10 mouse cellular contexts compared by ENCODE assay signal in genomic region chr8:110002953-110003352, GRCm38 (mm10). TPM values are rescaled to one million over a fixed set of nuclear protein-coding genes. Genes with fewer than 3 reads are reported as not detected.
DNase-seq lines count a peak whose midpoint lies in the region; ATAC-seq and TF ChIP-seq lines count a peak whose summit lies in the region.
"Had no signal": no experiment of that assay in that cellular context is flagged by ENCODE, and none has a peak within 500 bp of the region (broad histone marks: within the 10 kb centered on the region; RNA-seq: fewer than 3 reads in every experiment).

No protein-coding gene starts in this region.

- H3K36me3 ChIP-seq in neural tube, embryonic 15.5 days: no peaks in the 10 kb centered on the region
- H3K36me3 ChIP-seq in embryonic facial prominence, embryonic 10.5 days (replicated peaks): no peaks in the 10 kb centered on the region

- TF ChIP-seq POLR2A in cerebellum, adult 2 months (IDR thresholded peaks at IDR 0.05; ENCODE audit: borderline replicate concordance, insufficient read depth, low read length): no peak

- no peak overlapping the region for H3K4me3 ChIP-seq in neural tube, embryonic 15.5 days (replicated peaks)
- no peak overlapping the region for H3K4me3 ChIP-seq in embryonic facial prominence, embryonic 10.5 days
- H3K4me3 ChIP-seq in cerebellum, adult 2 months (replicated peaks; ENCODE audit: insufficient read depth, low read depth, low read length): no peak overlapping the region
- H3K4me3 ChIP-seq: myocyte had no signal

- no peak for ATAC-seq in neural tube, embryonic 15.5 days (ENCODE audit: low FRiP score)

- H3K4me2 ChIP-seq in neural tube, embryonic 15.5 days: no peak overlapping the region

- no peak overlapping the region for H3K9ac ChIP-seq in neural tube, embryonic 15.5 days (replicated peaks)

- H3K9me3 ChIP-seq in neural tube, embryonic 15.5 days (replicated peaks): no peaks in the 10 kb centered on the region
- no peaks in the 10 kb centered on the region for H3K9me3 ChIP-seq in embryonic facial prominence, embryonic 10.5 days

- peak; percentile 40 to 43 for DNase-seq in adrenal gland, adult 18-20 months (ENCODE audit: low spot score in 2 of 2)
- no peak for DNase-seq in adrenal gland, adult 8-10 months
- DNase-seq in neural tube, embryonic 10.5 days (ENCODE audit: extremely low spot score, low spot score): peak; percentile 33
- peak; percentile 48 for DNase-seq in embryonic facial prominence, embryonic 10.5 days (ENCODE audit: low spot score)
- DNase-seq in spleen, postnatal 4 days (ENCODE audit: low spot score in 2 of 2): peak; percentile 30 to 69
- no peak for DNase-seq in left cerebral cortex, adult 11 months (ENCODE audit: low spot score)
- no peak for DNase-seq in cerebellum, adult 2 months

- TF ChIP-seq CTCF in cerebellum, adult 2 months (IDR thresholded peaks at IDR 0.05; ENCODE audit: borderline replicate concordance, insufficient read depth, low read depth, low read length): no peak

- 38% methylated on average over 9 of the region's 9 CpGs for WGBS in neural tube, embryonic 15.5 days
- 38% methylated on average over 9 of the region's 9 CpGs for WGBS in embryonic facial prominence, embryonic 10.5 days
- 43% methylated on average over 9 of the region's 9 CpGs for WGBS in cerebellum, adult 2 months

- no peak overlapping the region for H3K27ac ChIP-seq in neural tube, embryonic 15.5 days (replicated peaks)
- no peak overlapping the region for H3K27ac ChIP-seq in embryonic facial prominence, embryonic 10.5 days (replicated peaks)
- no peak overlapping the region for H3K27ac ChIP-seq in cerebellum, adult 2 months (ENCODE audit: insufficient read depth, low read length)

- H3K27me3 ChIP-seq in neural tube, embryonic 15.5 days (replicated peaks): no peaks in the 10 kb centered on the region
- no peaks in the 10 kb centered on the region for H3K27me3 ChIP-seq in embryonic facial prominence, embryonic 10.5 days (replicated peaks; ENCODE audit: low read depth, poor library complexity, severe bottlenecking)
- no peaks in the 10 kb centered on the region for H3K27me3 ChIP-seq in cerebellum, adult 2 months (ENCODE audit: control insufficient read depth, insufficient read depth, low read length)

- H3K4me1 ChIP-seq in neural tube, embryonic 15.5 days: peaks cover 8% of the 10 kb centered on the region; the same call in 1 of the 2 replicates
- peaks cover 7% of the 10 kb centered on the region; the same call in 1 of the 2 replicates for H3K4me1 ChIP-seq in embryonic facial prominence, embryonic 10.5 days
- no peaks in the 10 kb centered on the region for H3K4me1 ChIP-seq in cerebellum, adult 2 months (ENCODE audit: control insufficient read depth, insufficient read depth, low read length)

RNA-seq across cellular contexts. Expression of gene Tat, which starts 12.7 kb away (rescaled TPM):
- total RNA-seq in adrenal gland, adult 18-20 months (2021): 1 to 10 TPM in 1 of 2 experiments, under 1 TPM in 1; 0.13 to 1.3 TPM
- total RNA-seq in adrenal gland, adult 8-10 months (2022): under 1 TPM; 0.10 to 0.58 (median 0.25) TPM
- polyA plus RNA-seq in neural tube, embryonic 15.5 days (2015; fragmentation: Nextera tagmentation; extraction: Ambion mirVana): not detected in 2 replicates
- polyA plus RNA-seq in embryonic facial prominence, embryonic 10.5 days (2016; fragmentation: Nextera tagmentation; extraction: Ambion mirVana): not detected in 2 replicates
- 0.05 TPM in 1 of 2 replicates, not detected in the other for polyA plus RNA-seq in cerebellum, adult 2 months (2012; rRNA removed)
- total RNA-seq: hematopoietic stem cell, adult 5-6 weeks had no signal
- polyA plus RNA-seq: myocyte had no signal

RNA-seq across cellular contexts. Expression of gene Chst4, which starts 36.6 kb away (rescaled TPM):
- total RNA-seq in adrenal gland, adult 18-20 months (2021): 1 to 10 TPM; 1.5 to 2.4 TPM
- total RNA-seq in adrenal gland, adult 8-10 months (2022): 1 to 10 TPM in 2 of 4 experiments, under 1 TPM in 2; 0.89 to 1.9 (median 1.4) TPM
- polyA plus RNA-seq in neural tube, embryonic 15.5 days (2015; fragmentation: Nextera tagmentation; extraction: Ambion mirVana): not detected in 2 replicates
- not detected in 2 replicates for polyA plus RNA-seq in embryonic facial prominence, embryonic 10.5 days (2016; fragmentation: Nextera tagmentation; extraction: Ambion mirVana)
- not detected in 2 replicates for polyA plus RNA-seq in cerebellum, adult 2 months (2012; rRNA removed)
- total RNA-seq: hematopoietic stem cell, adult 5-6 weeks had no signal
- polyA plus RNA-seq: myocyte had no signal

RNA-seq across cellular contexts. Expression of gene Marveld3, which starts 41.0 kb away (rescaled TPM):
- under 1 TPM; 0.19 to 0.23 TPM for total RNA-seq in adrenal gland, adult 18-20 months (2021)
- total RNA-seq in adrenal gland, adult 8-10 months (2022): under 1 TPM in 2 of 4 experiments, not detected in 2; 0.16 to 0.43 TPM
- polyA plus RNA-seq in neural tube, embryonic 15.5 days (2015; fragmentation: Nextera tagmentation; extraction: Ambion mirVana): 1.3 and 2.1 TPM in 2 replicates
- 1.4 and 2.0 TPM in 2 replicates for polyA plus RNA-seq in embryonic facial prominence, embryonic 10.5 days (2016; fragmentation: Nextera tagmentation; extraction: Ambion mirVana)
- 0.21 and 0.33 TPM in 2 replicates for polyA plus RNA-seq in cerebellum, adult 2 months (2012; rRNA removed)
- total RNA-seq: hematopoietic stem cell, adult 5-6 weeks had no signal

Comparison
In these comparisons a context has a peak if more than half of its experiments do, and no peak if none do; other contexts are left out.
1. DNase-seq: peak in adrenal gland, adult 18-20 months (2 of 2), neural tube, embryonic 10.5 days (single experiment), embryonic facial prominence, embryonic 10.5 days (single experiment) and spleen, postnatal 4 days (2 of 2); none in adrenal gland, adult 8-10 months (single experiment), left cerebral cortex, adult 11 months (single experiment) and cerebellum, adult 2 months (0 of 2).